Mouse (Mus musculus): Measurements from ENCODE around the gene Grb14. TPM values are rescaled to one million over a fixed set of nuclear protein-coding genes. Genes with fewer than 3 reads are reported as not detected.

The Grb14 gene
- polyA plus RNA-seq, 1 experiment from 2014 or later, result 4.3 TPM

DNA sequence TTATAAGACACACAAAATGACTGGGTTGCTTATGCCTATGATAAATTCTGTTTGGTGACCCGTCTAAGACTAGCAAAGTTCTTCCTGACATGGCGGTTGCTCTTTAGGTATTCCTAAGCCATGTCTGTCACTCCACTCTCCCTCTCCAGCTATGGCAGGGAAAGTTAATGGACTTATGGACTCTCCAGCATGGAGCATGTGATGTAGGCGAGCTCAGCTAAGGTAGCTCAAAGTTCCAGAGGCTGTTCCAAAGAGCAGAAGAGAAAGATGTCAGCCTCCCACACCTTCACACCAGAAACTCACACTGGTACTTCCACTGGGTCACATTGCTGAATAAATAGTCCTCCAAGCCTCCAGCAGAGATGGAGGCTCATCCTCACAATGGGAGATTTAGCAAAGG, 22.2 kb downstream of the Grb14 start:
- Histone ChIP-seq H3K9me3 (ENCODE audit: control insufficient read depth, low read length) (no peaks in the 10 kb centered on the region), H3K36me3 (ENCODE audit: control insufficient read depth, insufficient read depth, low read length) (no peaks in the 10 kb centered on the region), H3K9ac (ENCODE audit: low read length) (no peak overlapping the region), H3K4me1 (replicated peaks; ENCODE audit: control insufficient read depth, insufficient read depth, low read length) (no peaks in the 10 kb centered on the region), H3K27ac (ENCODE audit: low read depth, low read length) (no peak overlapping the region), H3K4me2 (ENCODE audit: low read depth, low read length, severe bottlenecking) (no peak overlapping the region), H3K4me3 (ENCODE audit: low read depth, low read length) (no peak overlapping the region), H3K27me3 (ENCODE audit: control insufficient read depth, insufficient read depth, low read length) (no peaks in the 10 kb centered on the region)
- WGBS, result 90% methylated on average over 3 of the region's 3 CpGs
- ATAC-seq (replicated peaks; ENCODE audit: low FRiP score), result no peak
- no peak for DNase-seq (ENCODE audit: low spot score)

DNA sequence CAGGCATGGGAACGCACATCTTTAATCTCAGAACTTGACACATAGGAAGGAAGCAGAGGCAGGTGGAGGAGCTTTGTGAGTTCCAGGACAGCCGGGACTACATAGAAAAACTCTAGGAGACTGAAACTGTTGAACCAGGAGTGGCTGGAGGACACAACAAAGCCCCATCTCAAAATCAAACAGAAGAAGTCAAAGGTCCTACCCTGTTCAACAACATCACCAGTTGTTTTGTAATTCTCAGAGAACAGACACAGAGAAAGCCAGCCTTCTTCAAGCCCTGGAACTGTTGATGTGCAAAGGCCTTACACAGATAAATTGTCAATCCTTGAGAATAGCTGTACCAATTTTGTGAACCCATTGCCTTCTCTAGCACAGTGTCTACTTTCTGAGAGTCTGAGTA, 29.7 kb downstream of the Grb14 start:
- no peaks in the 10 kb centered on the region for H3K27me3 ChIP-seq (ENCODE audit: control insufficient read depth, insufficient read depth, low read length)
- H3K4me3 ChIP-seq (ENCODE audit: low read depth, low read length), result no peak overlapping the region
- ATAC-seq (replicated peaks; ENCODE audit: low FRiP score), result no peak
- no peaks in the 10 kb centered on the region for H3K36me3 ChIP-seq (ENCODE audit: control insufficient read depth, insufficient read depth, low read length)
- no peaks in the 10 kb centered on the region for H3K4me1 ChIP-seq (replicated peaks; ENCODE audit: control insufficient read depth, insufficient read depth, low read length)
- DNase-seq (ENCODE audit: low spot score), result no peak
- H3K9ac ChIP-seq (ENCODE audit: low read length), result no peak overlapping the region
- no peaks in the 10 kb centered on the region for H3K9me3 ChIP-seq (ENCODE audit: control insufficient read depth, low read length)
- no peak overlapping the region for H3K4me2 ChIP-seq (ENCODE audit: low read depth, low read length, severe bottlenecking)
- 86% methylated on average over 2 of the region's 2 CpGs for WGBS
- no peak overlapping the region for H3K27ac ChIP-seq (ENCODE audit: low read depth, low read length)

GRCm38 (mm10) chr2:64989426-64990187, 35.2 kb downstream of the Grb14 start:
- H3K9ac ChIP-seq (ENCODE audit: low read length), result no peak overlapping the region
- DNase-seq (ENCODE audit: low spot score) (no peak), ATAC-seq (replicated peaks; ENCODE audit: low FRiP score) (no peak)
- WGBS, result 100% methylated on average over 2 of the region's 2 CpGs
- 0 out of 2 replicates have a peak, but pooled peaks cover 2% of the 10 kb centered on the region for H3K4me1 ChIP-seq (replicated peaks; ENCODE audit: control insufficient read depth, insufficient read depth, low read length)
- H3K27me3 ChIP-seq (ENCODE audit: control insufficient read depth, insufficient read depth, low read length), result no peaks in the 10 kb centered on the region
- H3K36me3 ChIP-seq (ENCODE audit: control insufficient read depth, insufficient read depth, low read length), result no peaks in the 10 kb centered on the region
- no peak overlapping the region for H3K4me3 ChIP-seq (ENCODE audit: low read depth, low read length)
- no peaks in the 10 kb centered on the region for H3K9me3 ChIP-seq (ENCODE audit: control insufficient read depth, low read length)
- no peak overlapping the region for H3K4me2 ChIP-seq (ENCODE audit: low read depth, low read length, severe bottlenecking)
- H3K27ac ChIP-seq (ENCODE audit: low read depth, low read length), result no peak overlapping the region

- H3K4me2 ChIP-seq (ENCODE audit: low read depth, low read length, severe bottlenecking), result no peak overlapping the region
- 80% methylated on average over 3 of the region's 3 CpGs for WGBS
- no peaks in the 10 kb centered on the region for H3K36me3 ChIP-seq (ENCODE audit: control insufficient read depth, insufficient read depth, low read length)
- H3K27me3 ChIP-seq (ENCODE audit: control insufficient read depth, insufficient read depth, low read length), result no peaks in the 10 kb centered on the region
- 0 out of 2 replicates have a peak, but pooled peaks cover 2% of the 10 kb centered on the region for H3K4me1 ChIP-seq (replicated peaks; ENCODE audit: control insufficient read depth, insufficient read depth, low read length)
- no peak for DNase-seq (ENCODE audit: low spot score)
- no peak overlapping the region for H3K4me3 ChIP-seq (ENCODE audit: low read depth, low read length)
- H3K9me3 ChIP-seq (ENCODE audit: control insufficient read depth, low read length), result no peaks in the 10 kb centered on the region
- H3K9ac ChIP-seq (ENCODE audit: low read length), result no peak overlapping the region
- H3K27ac ChIP-seq (ENCODE audit: low read depth, low read length), result no peak overlapping the region
- no peak for ATAC-seq (replicated peaks; ENCODE audit: low FRiP score)
Observed at GRCm38 (mm10) chr2:64987782-64988181, 37.0 kb downstream of the Grb14 start.

DNA sequence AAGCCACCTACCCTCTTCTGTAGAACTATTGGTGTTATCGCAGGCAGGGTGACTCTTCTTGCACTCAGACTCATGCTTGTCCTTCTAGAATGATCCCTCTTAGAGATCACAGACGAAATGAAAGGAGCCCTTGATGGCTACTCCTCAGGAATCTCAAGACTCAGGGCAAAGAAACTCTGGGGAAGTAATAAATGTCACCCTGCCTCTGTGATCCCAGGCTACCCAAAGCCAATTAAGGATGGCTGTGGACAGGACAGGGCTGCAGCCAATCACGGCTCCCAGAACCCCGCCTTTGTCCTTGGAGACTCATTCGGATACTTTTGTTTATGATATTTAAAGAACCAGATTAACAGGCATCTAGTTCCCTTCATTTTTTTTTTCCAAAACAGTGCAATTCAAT, 49.2 kb downstream of the Grb14 start:
- H3K9ac ChIP-seq (ENCODE audit: low read length), result no peak overlapping the region
- H3K4me3 ChIP-seq (ENCODE audit: low read depth, low read length), result no peak overlapping the region
- 48% methylated on average over 5 of the region's 5 CpGs for WGBS
- ATAC-seq (replicated peaks; ENCODE audit: low FRiP score) (0 out of 2 replicates have a peak, but pooled peaks have one; percentile 45), DNase-seq (ENCODE audit: low spot score) (no peak)
- H3K36me3 ChIP-seq (ENCODE audit: control insufficient read depth, insufficient read depth, low read length), result no peaks in the 10 kb centered on the region
- no peaks in the 10 kb centered on the region; the same call in 1 of the 2 replicates for H3K4me1 ChIP-seq (replicated peaks; ENCODE audit: control insufficient read depth, insufficient read depth, low read length)
- no peaks in the 10 kb centered on the region for H3K9me3 ChIP-seq (ENCODE audit: control insufficient read depth, low read length)
- no peak overlapping the region for H3K4me2 ChIP-seq (ENCODE audit: low read depth, low read length, severe bottlenecking)
- no peaks in the 10 kb centered on the region for H3K27me3 ChIP-seq (ENCODE audit: control insufficient read depth, insufficient read depth, low read length)
- H3K27ac ChIP-seq (ENCODE audit: low read depth, low read length), result no peak overlapping the region

DNA sequence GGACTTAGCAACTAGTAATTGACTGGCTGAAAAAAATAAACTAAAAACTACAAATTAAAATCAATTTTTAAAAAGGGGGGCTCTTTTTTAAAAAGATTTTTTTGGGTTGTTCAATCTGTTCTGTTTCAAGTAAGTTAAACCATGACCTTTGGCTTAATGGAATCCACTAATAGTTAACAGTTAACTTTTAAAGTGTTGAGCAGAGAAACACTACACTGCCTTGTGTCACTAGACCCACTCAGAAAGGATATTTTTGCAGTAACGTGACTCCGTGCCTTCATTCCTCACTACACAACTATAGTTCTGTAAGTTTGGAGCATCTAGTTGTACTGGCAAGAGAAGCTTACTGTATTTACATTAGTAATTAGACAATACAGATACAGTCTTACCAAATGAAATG, 50.2 kb downstream of the Grb14 start:
- Histone ChIP-seq H3K27me3 (ENCODE audit: control insufficient read depth, insufficient read depth, low read length) (no peaks in the 10 kb centered on the region), H3K4me2 (ENCODE audit: low read depth, low read length, severe bottlenecking) (no peak overlapping the region), H3K4me1 (replicated peaks; ENCODE audit: control insufficient read depth, insufficient read depth, low read length) (no peaks in the 10 kb centered on the region; the same call in 1 of the 2 replicates), H3K9ac (ENCODE audit: low read length) (no peak overlapping the region), H3K36me3 (ENCODE audit: control insufficient read depth, insufficient read depth, low read length) (no peaks in the 10 kb centered on the region), H3K4me3 (ENCODE audit: low read depth, low read length) (no peak overlapping the region), H3K27ac (ENCODE audit: low read depth, low read length) (no peak overlapping the region), H3K9me3 (ENCODE audit: control insufficient read depth, low read length) (no peaks in the 10 kb centered on the region)
- no peak for DNase-seq (ENCODE audit: low spot score)
- 98% methylated on average over 2 of the region's 2 CpGs for WGBS
- ATAC-seq (replicated peaks; ENCODE audit: low FRiP score), result no peak

- Histone ChIP-seq H3K27me3 (ENCODE audit: control insufficient read depth, insufficient read depth, low read length) (no peaks in the 10 kb centered on the region), H3K27ac (ENCODE audit: low read depth, low read length) (no peak overlapping the region), H3K4me2 (ENCODE audit: low read depth, low read length, severe bottlenecking) (no peak overlapping the region), H3K36me3 (ENCODE audit: control insufficient read depth, insufficient read depth, low read length) (no peaks in the 10 kb centered on the region), H3K4me3 (ENCODE audit: low read depth, low read length) (no peak overlapping the region), H3K4me1 (replicated peaks; ENCODE audit: control insufficient read depth, insufficient read depth, low read length) (no peaks in the 10 kb centered on the region; the same call in 1 of the 2 replicates), H3K9me3 (ENCODE audit: control insufficient read depth, low read length) (no peaks in the 10 kb centered on the region), H3K9ac (ENCODE audit: low read length) (no peak overlapping the region)
- DNase-seq (ENCODE audit: low spot score), result no peak
- WGBS, result 86% methylated on average over 10 of the region's 10 CpGs
- no peak for ATAC-seq (replicated peaks; ENCODE audit: low FRiP score)
Observed at GRCm38 (mm10) chr2:64973819-64974441, 50.9 kb downstream of the Grb14 start.

- DNase-seq (ENCODE audit: low spot score) (no peak), ATAC-seq (replicated peaks; ENCODE audit: low FRiP score) (no peak)
- Histone ChIP-seq H3K27ac (ENCODE audit: low read depth, low read length) (no peak overlapping the region), H3K27me3 (ENCODE audit: control insufficient read depth, insufficient read depth, low read length) (no peaks in the 10 kb centered on the region), H3K9ac (ENCODE audit: low read length) (no peak overlapping the region), H3K4me3 (ENCODE audit: low read depth, low read length) (no peak overlapping the region), H3K36me3 (ENCODE audit: control insufficient read depth, insufficient read depth, low read length) (no peaks in the 10 kb centered on the region), H3K4me1 (replicated peaks; ENCODE audit: control insufficient read depth, insufficient read depth, low read length) (no peaks in the 10 kb centered on the region; the same call in 1 of the 2 replicates), H3K9me3 (ENCODE audit: control insufficient read depth, low read length) (no peaks in the 10 kb centered on the region), H3K4me2 (ENCODE audit: low read depth, low read length, severe bottlenecking) (no peak overlapping the region)
- WGBS, result 57% methylated on average over 1 of the region's 1 CpGs
Observed at GRCm38 (mm10) chr2:64973125-64973524, 51.7 kb downstream of the Grb14 start.

Measured in forebrain, embryonic 11.5 days (tissue).